Mouse (Mus musculus): ENCODE measurements around the gene Myo18a. TPM values are rescaled to one million over a fixed set of nuclear protein-coding genes. Genes with fewer than 3 reads are reported as not detected.

Myo18a gene
- polyA plus RNA-seq, 1 experiment from 2014 or later: 56.3 TPM

GRCm38 (mm10) chr11:77800869-77801701 is 38.0 kb downstream of the Myo18a start:
- no peaks in the 10 kb centered on the region for H3K36me3 ChIP-seq
- no peak overlapping the region for H3K9ac ChIP-seq
- no peaks in the 10 kb centered on the region for H3K27me3 ChIP-seq
- H3K4me1 ChIP-seq: peaks cover 22% of the 10 kb centered on the region
- no peaks in the 10 kb centered on the region for H3K9me3 ChIP-seq (replicated peaks)
- H3K4me2 ChIP-seq (replicated peaks): peak overlapping the region; percentile 40
- 13% methylated on average over 15 of the region's 15 CpGs for WGBS
- H3K4me3 ChIP-seq (replicated peaks): peak overlapping the region; percentile 24
- peak; percentile 89 for ATAC-seq (ENCODE audit: insufficient number of reproducible peaks, low FRiP score, low TSS enrichment, low read depth)
- peak overlapping the region; percentile 78 for H3K27ac ChIP-seq (replicated peaks)

GRCm38 (mm10) chr11:77802341-77802865 is 39.4 kb downstream of the Myo18a start:
- H3K9ac ChIP-seq: no peak overlapping the region
- peak overlapping the region; percentile 78; the same call in 1 of the 2 replicates for H3K27ac ChIP-seq (replicated peaks)
- H3K4me1 ChIP-seq: peaks cover 22% of the 10 kb centered on the region
- 68% methylated on average over 9 of the region's 9 CpGs for WGBS
- no peak overlapping the region for H3K4me3 ChIP-seq (replicated peaks)
- no peak for ATAC-seq (ENCODE audit: insufficient number of reproducible peaks, low FRiP score, low TSS enrichment, low read depth)
- no peaks in the 10 kb centered on the region for H3K9me3 ChIP-seq (replicated peaks)
- no peaks in the 10 kb centered on the region for H3K36me3 ChIP-seq
- no peak overlapping the region; the same call in 1 of the 2 replicates for H3K4me2 ChIP-seq (replicated peaks)
- H3K27me3 ChIP-seq: no peaks in the 10 kb centered on the region

GRCm38 (mm10) chr11:77806218-77806617 is 43.2 kb downstream of the Myo18a start:
- Histone ChIP-seq H3K4me1 (peaks cover 27% of the 10 kb centered on the region), H3K9ac (no peak overlapping the region), H3K9me3 (replicated peaks) (no peaks in the 10 kb centered on the region), H3K36me3 (no peaks in the 10 kb centered on the region), H3K27me3 (no peaks in the 10 kb centered on the region), H3K27ac (replicated peaks) (no peak overlapping the region), H3K4me2 (replicated peaks) (no peak overlapping the region), H3K4me3 (replicated peaks) (no peak overlapping the region)
- 5% methylated on average over 2 of the region's 2 CpGs for WGBS
- ATAC-seq (ENCODE audit: insufficient number of reproducible peaks, low FRiP score, low TSS enrichment, low read depth): no peak

- no peak for ATAC-seq (ENCODE audit: insufficient number of reproducible peaks, low FRiP score, low TSS enrichment, low read depth)
- no peak overlapping the region for H3K9ac ChIP-seq
These were observed 43.8 kb downstream of the Myo18a start for GRCm38 (mm10) chr11:77806855-77807254.

GRCm38 (mm10) chr11:77808051-77808465 is 45.0 kb downstream of the Myo18a start:
- no peak overlapping the region for H3K9ac ChIP-seq
- peaks cover 16% of the 10 kb centered on the region; the same call in 1 of the 2 replicates for H3K4me1 ChIP-seq
- H3K4me2 ChIP-seq (replicated peaks): no peak overlapping the region
- H3K27me3 ChIP-seq: no peaks in the 10 kb centered on the region
- no peak for ATAC-seq (ENCODE audit: insufficient number of reproducible peaks, low FRiP score, low TSS enrichment, low read depth)
- no peak overlapping the region for H3K4me3 ChIP-seq (replicated peaks)
- H3K36me3 ChIP-seq: 0 out of 2 replicates have a peak, but pooled peaks cover 6% of the 10 kb centered on the region
- WGBS: 31% methylated on average over 5 of the region's 5 CpGs
- H3K27ac ChIP-seq (replicated peaks): 0 out of 2 replicates have a peak overlapping the region, but pooled peaks have one; percentile 11
- H3K9me3 ChIP-seq (replicated peaks): no peaks in the 10 kb centered on the region

More at GRCm38 (mm10) chr11:77806855-77807254, 43.8 kb downstream of the Myo18a start:
- Histone ChIP-seq H3K27me3 (no peaks in the 10 kb centered on the region), H3K4me3 (replicated peaks) (no peak overlapping the region), H3K9me3 (replicated peaks) (no peaks in the 10 kb centered on the region), H3K4me1 (peaks cover 20% of the 10 kb centered on the region; the same call in 1 of the 2 replicates), H3K36me3 (no peaks in the 10 kb centered on the region), H3K27ac (replicated peaks) (no peak overlapping the region), H3K4me2 (replicated peaks) (no peak overlapping the region)
- 79% methylated on average over 6 of the region's 6 CpGs for WGBS

- Histone ChIP-seq H3K27me3 (no peaks in the 10 kb centered on the region), H3K36me3 (0 out of 2 replicates have a peak, but pooled peaks cover 6% of the 10 kb centered on the region), H3K4me2 (replicated peaks) (no peak overlapping the region), H3K4me1 (peaks cover 16% of the 10 kb centered on the region; the same call in 1 of the 2 replicates), H3K4me3 (replicated peaks) (no peak overlapping the region), H3K9ac (no peak overlapping the region), H3K9me3 (replicated peaks) (no peaks in the 10 kb centered on the region), H3K27ac (replicated peaks) (no peak overlapping the region)
- ATAC-seq (ENCODE audit: insufficient number of reproducible peaks, low FRiP score, low TSS enrichment, low read depth): no peak
- 76% methylated on average over 4 of the region's 4 CpGs for WGBS
These were observed 46.2 kb downstream of the Myo18a start for GRCm38 (mm10) chr11:77809215-77809614.

- H3K4me3 ChIP-seq (replicated peaks): no peak overlapping the region
- no peak overlapping the region for H3K27ac ChIP-seq (replicated peaks)
- H3K36me3 ChIP-seq: 0 out of 2 replicates have a peak, but pooled peaks cover 6% of the 10 kb centered on the region
- 80% methylated on average over 6 of the region's 6 CpGs for WGBS
- no peak overlapping the region for H3K4me2 ChIP-seq (replicated peaks)
- H3K27me3 ChIP-seq: no peaks in the 10 kb centered on the region
- H3K9ac ChIP-seq: no peak overlapping the region
- H3K9me3 ChIP-seq (replicated peaks): no peaks in the 10 kb centered on the region
- H3K4me1 ChIP-seq: peaks cover 16% of the 10 kb centered on the region; the same call in 1 of the 2 replicates
- ATAC-seq (ENCODE audit: insufficient number of reproducible peaks, low FRiP score, low TSS enrichment, low read depth): no peak
These were observed 47.0 kb downstream of the Myo18a start for GRCm38 (mm10) chr11:77810018-77810417.

GRCm38 (mm10) chr11:77813969-77814368 is 50.9 kb downstream of the Myo18a start:
- H3K36me3 ChIP-seq: peaks cover 20% of the 10 kb centered on the region
- H3K4me3 ChIP-seq (replicated peaks): no peak overlapping the region
- H3K27ac ChIP-seq (replicated peaks): no peak overlapping the region
- no peaks in the 10 kb centered on the region for H3K9me3 ChIP-seq (replicated peaks)
- H3K4me1 ChIP-seq: 0 out of 2 replicates have a peak, but pooled peaks cover 2% of the 10 kb centered on the region
- no peak overlapping the region for H3K9ac ChIP-seq
- H3K4me2 ChIP-seq (replicated peaks): no peak overlapping the region
- WGBS: 67% methylated on average over 2 of the region's 2 CpGs
- no peak for ATAC-seq (ENCODE audit: insufficient number of reproducible peaks, low FRiP score, low TSS enrichment, low read depth)
- no peaks in the 10 kb centered on the region for H3K27me3 ChIP-seq

- WGBS: 32% methylated on average over 3 of the region's 3 CpGs
These were observed 53.0 kb downstream of the Myo18a start for GRCm38 (mm10) chr11:77816003-77816402.

GRCm38 (mm10) chr11:77821648-77822047 is 58.6 kb downstream of the Myo18a start:
- Histone ChIP-seq H3K9ac (no peak overlapping the region), H3K4me3 (replicated peaks) (no peak overlapping the region), H3K36me3 (peaks cover 61% of the 10 kb centered on the region), H3K27ac (replicated peaks) (no peak overlapping the region), H3K9me3 (replicated peaks) (no peaks in the 10 kb centered on the region), H3K4me1 (peaks cover 13% of the 10 kb centered on the region), H3K27me3 (no peaks in the 10 kb centered on the region), H3K4me2 (replicated peaks) (no peak overlapping the region)
- WGBS: 21% methylated on average over 8 of the region's 8 CpGs
- no peak for ATAC-seq (ENCODE audit: insufficient number of reproducible peaks, low FRiP score, low TSS enrichment, low read depth)

More at GRCm38 (mm10) chr11:77816003-77816402, 53.0 kb downstream of the Myo18a start:
- Histone ChIP-seq H3K36me3 (peaks cover 39% of the 10 kb centered on the region), H3K27me3 (no peaks in the 10 kb centered on the region), H3K9ac (no peak overlapping the region), H3K4me3 (replicated peaks) (no peak overlapping the region), H3K4me1 (no peaks in the 10 kb centered on the region), H3K4me2 (replicated peaks) (no peak overlapping the region), H3K9me3 (replicated peaks) (no peaks in the 10 kb centered on the region), H3K27ac (replicated peaks) (no peak overlapping the region)
- no peak for ATAC-seq (ENCODE audit: insufficient number of reproducible peaks, low FRiP score, low TSS enrichment, low read depth)

- Histone ChIP-seq H3K9ac (no peak overlapping the region), H3K4me3 (replicated peaks) (no peak overlapping the region), H3K27me3 (no peaks in the 10 kb centered on the region), H3K27ac (replicated peaks) (no peak overlapping the region), H3K36me3 (peaks cover 62% of the 10 kb centered on the region), H3K4me1 (peaks cover 13% of the 10 kb centered on the region), H3K4me2 (replicated peaks) (no peak overlapping the region), H3K9me3 (replicated peaks) (no peaks in the 10 kb centered on the region)
- ATAC-seq (ENCODE audit: insufficient number of reproducible peaks, low FRiP score, low TSS enrichment, low read depth): no peak
- WGBS: 15% methylated on average over 7 of the region's 7 CpGs
These were observed 59.7 kb downstream of the Myo18a start for GRCm38 (mm10) chr11:77822781-77823180.

Data from embryonic facial prominence, embryonic 15.5 days (tissue).